8 mouse cellular contexts compared by ENCODE assay signal in the genomic region with DNA sequence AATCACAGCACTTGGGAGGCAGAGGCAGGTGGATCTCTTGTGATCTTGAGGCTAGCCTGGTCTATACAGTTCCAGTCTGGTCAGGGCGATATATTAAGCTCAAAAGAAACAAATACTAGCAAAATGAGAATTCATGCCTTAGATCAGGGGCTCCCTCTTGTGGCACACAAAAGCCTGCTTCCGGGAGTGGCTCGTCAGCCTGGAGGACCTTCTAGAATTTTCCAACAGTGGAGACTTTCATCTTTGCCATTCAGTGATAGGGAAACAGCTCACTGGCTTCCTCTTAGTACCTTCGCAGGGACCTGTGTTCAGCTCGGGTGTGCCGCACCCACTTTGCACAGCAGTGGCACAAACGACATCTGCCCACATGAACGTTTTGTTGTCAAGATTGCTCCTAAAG.
A peak's percentile ranks its signal among the peaks of the same experiment; 100 is the strongest.
DNase-seq lines count a peak whose midpoint lies in the region; ATAC-seq and TF ChIP-seq lines count a peak whose summit lies in the region.

No protein-coding gene starts in this region.

- ATAC-seq in frontal cortex, adult (ENCODE audit: low TSS enrichment), result 0 out of 2 replicates have a peak, but pooled peaks have one; percentile 1
- no peak for ATAC-seq in midbrain, embryonic 14.5 days (ENCODE audit: low FRiP score, low TSS enrichment)
- ATAC-seq in midbrain, embryonic 13.5 days, result no peak
- ATAC-seq in megakaryocyte-erythroid progenitor cell, adult 5-6 weeks (replicated peaks; ENCODE audit: low FRiP score, low TSS enrichment, poor library complexity, severe bottlenecking), result peak; percentile 80

- no peaks in the 10 kb centered on the region for H3K36me3 ChIP-seq in midbrain, embryonic 14.5 days (ENCODE audit: control insufficient read depth, insufficient read depth, low read length)
- no peaks in the 10 kb centered on the region for H3K36me3 ChIP-seq in midbrain, embryonic 13.5 days

- no peak overlapping the region for H3K9ac ChIP-seq in midbrain, embryonic 14.5 days (replicated peaks; ENCODE audit: low read length)
- no peak overlapping the region for H3K9ac ChIP-seq in midbrain, embryonic 13.5 days (replicated peaks)

- no peaks in the 10 kb centered on the region for H3K9me3 ChIP-seq in midbrain, embryonic 14.5 days (ENCODE audit: control insufficient read depth, low read length)
- no peaks in the 10 kb centered on the region for H3K9me3 ChIP-seq in midbrain, embryonic 13.5 days

- TF ChIP-seq CTCF in cortical plate, adult 2 months (IDR thresholded peaks at IDR 0.05; ENCODE audit: extremely low read depth, insufficient read depth, low read length), result peak; percentile 42; the same call in 1 of the 2 replicates

- no peaks in the 10 kb centered on the region for H3K27me3 ChIP-seq in midbrain, embryonic 14.5 days (ENCODE audit: control insufficient read depth, insufficient read depth, low read length)
- no peaks in the 10 kb centered on the region for H3K27me3 ChIP-seq in midbrain, embryonic 13.5 days

- DNase-seq in frontal cortex, postnatal 36 days (ENCODE audit: low spot score in 2 of 2), result no peak
- peak; percentile 59 for DNase-seq in midbrain, embryonic 14.5 days
- no peak for DNase-seq in yolk sac, embryonic 10.5 days (ENCODE audit: low spot score)
- no peak for DNase-seq in layer of hippocampus, postnatal 36 days

- H3K27ac ChIP-seq in midbrain, embryonic 14.5 days (replicated peaks; ENCODE audit: low read depth, low read length), result no peak overlapping the region
- H3K27ac ChIP-seq in midbrain, embryonic 13.5 days, result no peak overlapping the region
- H3K27ac ChIP-seq in cortical plate, adult 2 months (ENCODE audit: insufficient read depth, low read length), result no peak overlapping the region

- no peak for TF ChIP-seq POLR2A in cortical plate, adult 2 months (IDR thresholded peaks at IDR 0.05; ENCODE audit: extremely low read depth, insufficient read depth, low read length)

- H3K4me2 ChIP-seq in midbrain, embryonic 14.5 days (ENCODE audit: low read length), result no peak overlapping the region
- H3K4me2 ChIP-seq in midbrain, embryonic 13.5 days (replicated peaks), result no peak overlapping the region

- no peak overlapping the region for H3K4me3 ChIP-seq in midbrain, embryonic 14.5 days (replicated peaks; ENCODE audit: low read depth, low read length)
- no peak overlapping the region for H3K4me3 ChIP-seq in midbrain, embryonic 13.5 days (replicated peaks)
- H3K4me3 ChIP-seq in cortical plate, adult 2 months (ENCODE audit: insufficient read depth, low read length), result no peak overlapping the region

- no peaks in the 10 kb centered on the region for H3K4me1 ChIP-seq in midbrain, embryonic 14.5 days (ENCODE audit: control insufficient read depth, insufficient read depth, low read length)
- 0 out of 2 replicates have a peak, but pooled peaks cover 4% of the 10 kb centered on the region for H3K4me1 ChIP-seq in midbrain, embryonic 13.5 days (replicated peaks)
- H3K4me1 ChIP-seq in cortical plate, adult 2 months (ENCODE audit: control insufficient read depth, insufficient read depth, low read length), result peaks cover 31% of the 10 kb centered on the region

- 87% methylated on average over 8 of the region's 8 CpGs for WGBS in midbrain, embryonic 14.5 days
- 84% methylated on average over 8 of the region's 8 CpGs for WGBS in midbrain, embryonic 13.5 days

Comparison
In these comparisons a context has a peak if more than half of its experiments do, and no peak if none do; other contexts are left out.
1. ATAC-seq: peak in frontal cortex, adult (single experiment) and megakaryocyte-erythroid progenitor cell, adult 5-6 weeks (single experiment); none in midbrain, embryonic 14.5 days (single experiment) and midbrain, embryonic 13.5 days (single experiment).